Mouse (Mus musculus): ENCODE results near the gene Aox3.

Gene Aox3

DNA sequence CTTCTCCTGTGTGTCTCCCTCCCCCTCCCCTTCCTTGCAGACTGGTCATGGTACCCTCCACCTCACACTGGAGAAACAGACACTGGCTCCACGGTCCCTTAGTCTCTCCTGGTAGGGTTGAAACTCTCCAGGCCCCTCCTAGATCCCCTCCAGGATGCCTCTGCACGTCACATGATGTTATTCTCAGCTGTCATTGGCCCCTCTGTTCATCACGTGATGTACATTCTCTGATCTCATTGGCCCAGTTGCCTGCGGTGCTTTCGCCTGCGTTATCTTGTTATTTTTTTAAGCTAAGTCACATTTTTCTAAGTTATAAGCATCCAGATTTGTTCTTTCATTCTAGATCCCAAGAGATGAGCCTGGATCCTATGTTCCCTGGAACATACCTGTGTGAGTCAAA is 7.2 kb upstream of the Aox3 start:
- DNase-seq (ENCODE audit: low spot score), result no peak

DNA sequence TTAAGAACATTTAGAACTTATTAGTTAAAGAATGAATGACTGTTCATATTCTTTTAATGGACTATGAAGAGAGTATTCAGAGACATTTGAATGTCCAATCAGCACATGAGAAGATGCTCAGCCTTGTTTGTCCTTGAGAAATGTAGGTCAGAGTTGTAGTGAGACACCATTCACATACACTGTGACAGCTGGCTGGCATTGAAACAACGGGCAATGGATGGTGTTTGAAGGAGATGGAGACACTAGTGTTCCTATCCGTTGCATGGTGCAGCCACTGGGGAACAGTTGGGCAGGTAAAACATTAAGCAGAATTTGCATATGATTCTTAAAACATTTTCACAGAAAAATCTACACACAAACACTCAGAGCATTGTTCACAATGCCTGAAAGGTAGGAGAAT is 5.9 kb upstream of the Aox3 start:
- no peak for DNase-seq (ENCODE audit: low spot score)

DNA sequence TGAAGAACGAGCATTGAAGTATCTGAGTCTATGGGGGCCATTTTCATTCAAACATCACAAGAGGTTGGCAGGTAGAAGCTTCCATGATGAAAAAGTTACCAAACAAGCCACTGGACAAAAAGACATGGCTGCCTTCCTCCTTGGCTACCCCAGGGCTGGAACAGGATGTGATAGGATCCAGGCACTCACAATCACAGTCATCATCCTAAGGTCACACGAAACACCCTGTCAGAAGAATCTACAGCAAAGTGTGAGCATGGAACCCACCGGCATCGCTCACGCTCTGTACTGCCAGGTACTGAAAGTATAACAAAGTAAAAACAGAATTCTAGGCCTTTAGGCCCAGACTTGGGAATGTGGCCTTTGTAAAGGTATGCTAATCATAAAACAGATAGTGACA is 2.7 kb upstream of the Aox3 start:
- no peak for DNase-seq (ENCODE audit: low spot score)

DNA sequence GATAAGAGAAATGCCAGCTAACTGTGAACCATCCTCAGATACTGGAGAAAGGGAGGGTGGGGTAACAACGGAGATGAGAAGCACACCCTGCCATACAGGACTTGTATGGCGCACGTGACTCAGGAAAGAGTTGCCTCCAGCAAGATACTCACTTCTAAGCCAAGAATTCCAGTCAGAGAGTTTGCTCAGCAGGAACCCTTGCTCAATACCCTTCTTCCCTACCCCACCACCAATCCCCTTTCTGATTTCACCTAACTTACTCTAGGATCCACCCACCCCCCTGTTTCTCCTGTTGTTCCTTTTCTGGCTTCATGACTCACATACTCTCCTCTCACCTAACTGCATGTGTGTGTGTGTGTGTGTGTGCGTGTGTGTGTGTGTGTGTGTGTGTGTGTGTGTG is 1.6 kb upstream of the Aox3 start:
- DNase-seq (ENCODE audit: low spot score), result no peak

DNA sequence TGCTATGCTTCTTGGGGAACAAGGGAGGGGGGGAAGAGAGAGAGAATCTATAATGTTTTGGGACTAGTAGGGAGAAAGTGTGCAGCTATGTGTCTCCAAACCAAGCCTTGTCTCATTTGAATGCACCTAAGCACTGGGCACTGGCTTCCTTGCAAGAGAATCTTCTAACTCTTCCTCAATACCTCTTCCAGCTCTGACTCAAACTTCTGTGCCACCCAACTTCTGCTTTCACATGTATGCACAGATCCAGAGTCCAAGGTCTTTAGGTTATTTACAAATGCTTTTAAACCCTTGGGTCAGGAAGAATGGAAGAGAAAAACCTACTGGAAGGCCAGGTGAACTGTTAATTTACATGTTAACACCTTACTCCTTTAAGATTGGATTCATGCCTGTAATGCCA is 511 bp downstream of the Aox3 start:
- no peak for DNase-seq (ENCODE audit: low spot score)

DNA sequence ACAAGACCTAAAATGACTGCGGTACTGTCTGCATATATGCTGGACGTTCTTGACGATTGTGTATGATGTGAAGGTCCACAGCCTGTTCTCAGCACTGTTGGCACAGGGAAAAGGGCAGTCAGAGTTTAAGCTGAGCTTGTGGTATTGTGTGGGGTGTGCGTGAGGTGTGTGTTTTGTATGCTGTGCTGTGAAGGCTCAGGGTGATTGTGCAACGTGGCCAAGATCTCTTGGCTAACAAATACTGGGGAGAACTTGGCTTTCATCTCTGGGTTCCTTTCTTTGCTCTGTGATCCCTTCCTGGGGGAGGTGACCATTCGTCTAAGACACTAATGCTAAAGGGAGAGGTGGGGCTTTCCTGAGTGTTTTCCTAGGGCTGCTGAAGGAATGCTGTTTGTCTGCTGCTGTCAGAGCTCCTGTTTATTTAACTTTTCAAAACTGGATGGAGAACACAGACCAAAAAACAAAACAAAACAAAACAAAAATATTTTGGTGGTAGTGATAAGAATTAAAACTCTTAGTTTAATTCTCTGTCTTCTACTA is 1.2 kb downstream of the Aox3 start:
- DNase-seq (ENCODE audit: low spot score), result no peak

DNA sequence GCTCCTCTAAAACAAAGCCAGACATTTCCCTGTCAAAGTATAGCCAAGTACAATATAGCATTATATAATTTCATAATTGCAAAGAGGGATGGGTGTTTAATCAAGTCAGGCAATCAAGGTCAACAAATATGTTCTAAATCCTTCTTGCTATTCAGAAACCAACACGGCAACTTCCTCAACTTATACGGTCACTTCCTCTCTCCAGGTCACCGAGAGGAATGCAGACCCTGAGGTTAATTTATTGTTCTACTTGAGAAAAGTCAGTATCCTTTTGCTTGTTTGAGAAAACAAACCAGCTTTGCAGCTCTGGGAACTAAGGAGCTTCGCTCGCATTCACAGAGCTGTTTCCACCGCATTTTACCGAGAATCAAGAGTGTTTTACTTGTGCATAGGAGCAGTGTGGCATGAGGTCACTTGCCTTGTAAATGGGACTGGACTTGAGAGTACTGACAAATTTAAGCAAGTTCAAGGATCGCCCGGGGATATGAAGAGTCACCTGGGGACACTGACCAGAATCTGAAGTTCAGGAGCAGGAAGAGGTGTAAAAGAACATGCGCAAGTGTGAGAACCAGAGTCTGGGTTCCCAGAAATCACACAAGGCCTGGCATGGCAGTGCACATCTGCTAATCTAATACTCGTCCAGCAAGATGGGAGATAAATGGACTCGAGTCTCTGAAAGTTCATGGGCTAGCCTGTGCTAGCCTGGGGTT is 1.9 kb downstream of the Aox3 start:
- DNase-seq (ENCODE audit: low spot score), result no peak

DNA sequence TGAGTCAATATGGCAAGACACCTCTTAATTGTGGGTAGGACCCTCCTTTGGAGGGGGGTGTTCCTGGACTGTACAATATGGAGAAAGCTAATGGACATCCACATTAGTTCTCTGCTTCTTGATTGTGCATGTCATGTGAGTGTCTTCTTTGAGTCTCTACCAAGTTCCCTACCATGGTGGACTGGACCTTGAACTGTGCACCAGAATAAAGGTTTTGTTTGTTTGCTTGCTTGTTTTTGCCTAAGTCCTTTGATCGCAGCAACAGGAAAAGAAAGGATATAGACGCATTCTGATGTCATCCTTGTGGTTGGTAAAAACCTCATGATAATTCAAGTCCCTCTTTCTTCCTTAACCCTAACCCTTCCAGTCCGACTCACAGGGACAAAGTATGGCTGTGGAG is 5.3 kb downstream of the Aox3 start:
- no peak for DNase-seq (ENCODE audit: low spot score)

DNA sequence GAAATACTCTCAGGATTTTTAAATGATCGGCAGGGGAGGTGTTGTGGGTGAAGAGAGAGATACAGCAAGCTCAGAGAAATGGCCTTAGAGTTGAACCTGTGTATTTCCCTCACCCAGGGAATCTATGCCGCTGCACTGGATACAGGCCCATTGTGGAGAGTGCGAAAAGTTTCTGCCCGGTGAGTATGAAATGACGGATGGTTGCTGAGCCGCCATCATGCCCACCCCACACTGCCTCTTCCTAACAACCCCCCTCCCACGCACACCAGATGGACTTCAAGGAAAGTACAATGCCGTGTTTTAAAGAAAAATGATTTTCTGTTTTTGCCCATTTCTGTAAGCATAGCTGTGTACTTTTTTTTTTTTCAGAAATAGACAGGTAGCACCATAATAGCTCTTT is 12.0 kb downstream of the Aox3 start:
- DNase-seq (ENCODE audit: low spot score), result no peak

DNA sequence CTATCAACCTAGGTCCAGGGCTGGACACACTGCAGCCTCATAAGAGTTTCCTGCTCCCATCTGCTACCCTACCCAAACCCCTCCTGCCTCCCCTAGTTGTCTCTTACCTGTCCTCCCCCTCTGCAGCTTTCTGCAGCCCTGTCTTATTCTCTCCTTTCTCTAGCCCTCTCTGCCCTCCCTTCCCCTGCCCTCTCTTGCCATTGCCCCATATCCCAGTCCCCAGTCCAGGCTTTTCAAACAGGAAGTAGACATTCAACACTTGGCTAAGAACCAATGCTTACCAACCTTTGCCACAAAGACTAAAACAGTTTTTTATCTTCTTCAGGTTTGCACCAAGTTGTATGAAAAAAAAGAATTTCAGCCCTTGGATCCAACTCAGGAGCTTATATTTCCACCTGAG is 25.0 kb downstream of the Aox3 start:
- no peak for DNase-seq (ENCODE audit: low spot score)

DNA sequence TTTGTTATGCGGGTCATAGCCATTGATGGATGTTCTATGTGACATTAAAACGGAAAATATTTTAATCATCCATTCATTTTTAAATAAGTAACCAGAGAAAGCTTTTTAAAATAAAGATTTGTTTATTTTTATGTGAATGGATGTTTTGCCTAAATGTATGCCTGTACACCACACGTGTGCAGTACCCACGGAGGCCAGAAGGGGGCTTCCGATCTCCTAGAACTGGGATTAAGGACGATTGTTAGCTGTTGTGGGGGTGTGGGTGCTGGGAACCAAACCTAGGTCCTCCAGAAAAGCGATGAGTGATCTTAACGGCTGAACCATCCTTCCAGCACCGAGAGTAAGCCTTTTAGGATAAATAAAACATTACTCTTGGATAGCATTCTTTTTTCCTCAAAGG is 26.1 kb downstream of the Aox3 start:
- DNase-seq (ENCODE audit: low spot score), result no peak

DNA sequence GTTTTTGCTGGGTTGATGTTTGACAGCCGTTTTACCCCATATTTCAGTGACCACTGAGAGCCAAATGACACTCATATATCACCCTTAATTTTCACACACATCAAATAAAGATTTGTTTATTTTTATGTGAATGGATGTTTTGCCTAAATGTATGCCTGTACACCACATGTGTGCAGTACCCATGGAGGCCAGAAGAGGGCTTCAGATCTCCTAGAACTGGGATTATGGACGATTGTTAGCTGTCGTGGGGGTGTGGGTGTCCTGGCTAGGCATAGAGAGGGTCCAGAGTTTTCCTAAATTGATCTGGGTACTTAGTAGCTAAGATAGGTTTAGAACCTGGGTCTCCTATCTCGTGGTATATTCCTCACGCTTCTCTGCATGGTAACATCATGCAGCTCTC is 27.7 kb downstream of the Aox3 start:
- DNase-seq (ENCODE audit: low spot score), result no peak

DNA sequence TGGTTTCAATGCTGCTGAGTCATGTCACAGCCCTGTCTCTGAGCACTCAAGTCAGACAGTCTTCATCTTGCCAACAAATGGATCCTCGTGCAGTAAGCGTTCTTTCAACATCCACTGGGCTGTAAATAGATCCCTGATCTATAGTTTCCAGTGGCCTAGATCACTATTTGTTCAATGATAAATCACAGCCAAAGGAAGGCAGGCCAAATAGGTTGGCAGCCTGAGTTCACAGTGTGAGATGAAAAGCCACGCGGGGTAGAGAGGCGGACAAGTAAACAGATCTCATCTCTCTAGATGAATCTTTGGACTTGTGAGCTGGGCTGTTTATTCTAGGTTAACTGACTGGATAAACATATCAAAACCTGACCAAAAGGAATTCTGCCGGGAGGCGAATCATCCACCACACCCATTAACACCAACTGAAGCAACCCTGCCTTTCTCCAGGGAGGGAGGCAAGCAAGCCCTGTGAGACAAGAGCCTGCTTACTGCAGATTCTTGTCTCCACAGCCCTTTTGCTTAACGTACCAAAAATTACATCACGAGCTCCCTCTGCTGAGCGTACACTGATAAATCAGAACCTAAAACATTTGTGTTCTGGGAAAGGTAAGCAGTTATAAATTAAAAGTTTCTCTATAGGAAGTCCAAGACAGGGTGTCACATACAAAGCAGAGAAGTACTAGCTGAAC is 31.6 kb downstream of the Aox3 start:
- DNase-seq (ENCODE audit: low spot score), result peak; percentile 32

DNA sequence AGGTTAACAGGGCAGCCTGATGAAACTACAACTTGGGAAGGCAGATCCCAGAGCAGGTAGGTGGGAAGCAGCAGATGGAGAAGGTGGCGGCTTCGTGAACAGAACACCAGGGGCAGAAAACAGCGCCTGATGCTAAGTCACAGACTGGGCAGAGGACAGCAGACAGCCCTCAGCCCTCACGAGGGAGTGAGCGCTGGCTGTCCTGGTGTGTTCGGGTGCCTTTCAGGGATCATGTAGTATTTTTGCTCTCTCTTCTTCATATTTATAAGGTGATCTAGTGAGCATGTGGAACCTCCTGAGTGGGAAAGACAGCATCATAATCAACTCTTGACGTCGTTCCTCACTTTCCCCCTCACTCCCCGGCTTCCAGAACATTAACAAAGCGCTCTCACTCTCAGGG is 33.1 kb downstream of the Aox3 start:
- DNase-seq (ENCODE audit: low spot score), result no peak

DNA sequence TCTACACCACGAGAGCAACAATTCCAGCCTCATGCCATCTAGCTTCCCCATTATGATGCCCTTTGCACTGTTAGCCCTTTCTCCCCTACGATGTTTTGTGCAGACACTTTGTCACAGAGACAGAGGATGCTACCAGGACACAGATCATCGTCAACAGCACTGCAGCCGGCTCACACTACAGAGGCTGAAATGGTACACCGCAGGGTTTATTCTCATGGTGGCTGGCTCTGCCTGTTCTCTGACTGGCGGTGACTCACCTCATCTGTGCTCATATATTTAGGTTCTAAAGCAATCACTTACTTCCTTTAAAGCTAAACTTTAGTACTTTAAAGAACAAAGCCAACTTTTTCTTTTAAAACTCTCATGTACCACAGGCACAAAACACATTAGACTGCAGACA is 34.8 kb downstream of the Aox3 start:
- no peak for DNase-seq (ENCODE audit: low spot score)

DNA sequence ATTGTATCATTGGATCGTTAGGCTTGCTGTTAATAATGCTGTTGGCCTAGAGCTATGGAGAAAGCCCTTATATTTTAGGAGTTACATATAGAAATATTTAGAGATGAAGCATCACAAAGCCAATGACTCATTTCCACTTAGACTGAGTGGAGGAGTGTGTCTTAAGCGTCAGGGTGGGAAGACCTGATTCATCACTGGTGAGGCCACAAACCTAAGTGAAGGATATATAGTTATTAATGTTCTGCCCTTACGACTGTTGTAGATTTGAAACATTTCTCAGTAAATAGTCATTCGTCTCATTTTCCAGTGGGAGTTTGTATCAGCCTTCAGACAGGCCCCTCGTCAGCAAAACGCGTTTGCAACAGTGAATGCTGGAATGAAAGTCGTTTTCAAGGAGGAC is 39.3 kb downstream of the Aox3 start:
- DNase-seq (ENCODE audit: low spot score), result no peak

DNA sequence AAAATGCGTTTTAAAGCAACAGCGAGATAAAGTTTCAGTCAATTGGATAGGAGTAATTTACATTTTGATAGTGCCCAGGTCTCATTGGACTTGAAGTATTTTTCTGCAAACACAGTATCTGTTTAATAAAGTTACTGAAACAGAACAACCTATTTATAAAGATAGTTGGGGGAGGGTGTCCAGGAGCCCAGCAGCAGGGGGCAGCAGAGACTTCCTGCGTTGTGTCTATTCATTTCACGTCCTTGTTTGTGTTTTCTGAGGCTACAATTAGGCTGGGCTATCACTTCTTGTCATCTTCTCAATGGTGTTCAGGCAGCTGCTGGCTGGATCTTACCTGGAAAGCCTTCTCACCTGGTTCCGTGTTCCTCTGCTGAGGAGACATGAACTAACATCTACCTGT is 43.8 kb downstream of the Aox3 start:
- DNase-seq (ENCODE audit: low spot score), result peak; percentile 35

DNA sequence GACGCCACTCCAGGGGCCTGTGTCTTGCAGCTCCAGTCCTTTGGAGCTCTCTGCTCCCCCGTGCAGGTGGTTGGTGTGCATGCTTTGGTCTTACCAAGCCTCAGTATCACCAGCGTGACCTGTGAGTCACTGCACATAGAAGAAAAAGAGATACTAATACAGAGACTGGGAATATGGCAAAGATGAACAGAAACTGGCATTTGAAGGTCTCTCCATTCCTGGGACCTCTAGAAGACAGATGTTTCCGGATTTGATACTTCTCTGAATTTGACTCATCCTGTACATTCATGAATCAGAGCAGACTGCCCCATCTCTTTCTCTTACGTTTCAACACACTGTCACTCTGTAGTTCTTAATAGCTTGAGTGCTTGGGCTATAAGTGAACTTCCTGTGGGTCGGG is 57.0 kb downstream of the Aox3 start:
- DNase-seq (ENCODE audit: low spot score), result no peak

DNA sequence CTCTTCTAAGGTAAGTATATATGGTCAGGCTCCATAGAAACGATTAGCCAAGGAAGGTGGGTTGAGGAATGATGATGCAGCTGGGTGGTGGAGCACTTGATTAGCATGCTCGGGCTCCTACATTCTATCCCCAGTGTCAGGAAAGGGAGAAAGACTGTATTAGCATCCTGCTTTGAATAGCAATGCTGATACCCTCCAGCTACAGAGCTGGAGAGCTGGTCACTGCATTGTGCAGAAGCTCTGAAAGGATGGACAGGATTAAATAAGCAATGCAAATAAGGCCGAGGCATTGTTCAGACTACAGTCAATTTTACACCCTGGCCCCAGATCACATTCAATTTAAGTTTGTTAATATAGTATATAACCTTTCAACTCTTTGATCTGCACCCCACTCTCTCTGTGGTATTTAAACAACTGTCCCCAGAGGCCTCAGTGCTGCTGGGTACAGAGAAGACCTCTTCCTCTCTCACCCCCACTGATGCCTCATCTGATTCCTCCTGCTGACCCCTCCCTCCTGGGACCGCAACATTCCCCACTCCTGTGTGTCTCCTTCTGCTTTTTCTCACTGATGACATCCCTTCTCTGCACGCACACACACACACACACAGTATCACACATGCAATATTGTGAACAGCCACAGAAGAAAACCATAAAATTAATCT is 75.7 kb downstream of the Aox3 start:
- DNase-seq (ENCODE audit: low spot score), result no peak

DNA sequence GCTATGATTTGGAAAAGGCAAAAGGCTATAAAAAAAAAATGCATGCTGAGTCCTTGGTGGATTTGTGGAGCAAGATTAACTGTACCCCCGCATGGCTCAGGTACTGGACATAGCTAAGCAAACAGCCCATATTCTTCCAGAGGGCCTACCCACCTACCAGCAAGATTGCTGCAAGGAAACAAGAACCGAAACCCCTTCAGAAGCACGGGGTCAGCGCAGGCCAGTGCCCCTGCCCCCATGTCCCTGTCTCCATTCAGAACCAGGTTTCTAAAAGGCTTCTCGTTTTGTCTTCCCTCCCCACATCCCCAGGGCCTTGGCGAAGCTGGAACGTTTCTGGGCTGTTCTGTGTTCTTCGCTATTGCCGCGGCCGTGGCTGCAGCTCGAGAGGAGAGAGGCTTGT is 81.4 kb downstream of the Aox3 start:
- DNase-seq (ENCODE audit: low spot score), result no peak

DNA sequence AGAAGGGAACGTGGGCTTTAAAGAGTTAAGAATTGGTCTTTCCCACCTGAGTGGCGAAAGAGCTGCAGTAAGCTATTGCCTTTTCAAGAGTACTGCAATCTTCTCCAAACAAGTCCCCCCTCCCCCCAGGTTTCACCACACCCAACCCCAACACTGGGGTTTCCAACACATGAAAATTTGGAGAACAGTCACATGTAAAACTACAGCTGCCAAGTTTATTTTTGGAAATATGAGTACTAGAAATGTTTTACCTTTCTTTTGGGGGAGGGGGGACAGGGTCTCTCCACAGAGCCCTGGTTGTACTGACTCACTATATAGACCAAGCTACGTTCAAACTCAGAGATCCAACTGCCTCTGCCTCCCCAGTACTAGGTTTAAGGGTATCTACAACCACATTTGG is 82.1 kb downstream of the Aox3 start:
- no peak for DNase-seq (ENCODE audit: low spot score)

DNA sequence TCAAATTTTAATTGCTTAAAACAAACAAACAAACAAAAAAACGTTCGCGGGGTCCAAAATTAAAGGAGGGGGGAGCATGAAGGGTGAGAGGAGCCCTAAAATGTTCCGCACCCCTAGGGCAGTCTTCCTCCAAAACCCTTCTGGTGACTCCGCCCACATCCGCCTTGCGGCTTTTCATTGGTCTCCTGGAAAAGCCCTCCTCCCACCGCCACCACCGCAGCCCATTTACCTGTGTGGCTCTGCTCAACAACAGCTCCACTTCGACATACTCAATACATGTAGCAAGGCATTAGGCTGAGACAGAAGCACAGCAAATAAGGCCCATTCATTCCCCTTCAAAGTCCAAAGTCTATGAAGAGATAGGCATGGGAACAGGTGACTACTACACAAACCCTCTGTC is 82.6 kb downstream of the Aox3 start:
- no peak for DNase-seq (ENCODE audit: low spot score)

DNA sequence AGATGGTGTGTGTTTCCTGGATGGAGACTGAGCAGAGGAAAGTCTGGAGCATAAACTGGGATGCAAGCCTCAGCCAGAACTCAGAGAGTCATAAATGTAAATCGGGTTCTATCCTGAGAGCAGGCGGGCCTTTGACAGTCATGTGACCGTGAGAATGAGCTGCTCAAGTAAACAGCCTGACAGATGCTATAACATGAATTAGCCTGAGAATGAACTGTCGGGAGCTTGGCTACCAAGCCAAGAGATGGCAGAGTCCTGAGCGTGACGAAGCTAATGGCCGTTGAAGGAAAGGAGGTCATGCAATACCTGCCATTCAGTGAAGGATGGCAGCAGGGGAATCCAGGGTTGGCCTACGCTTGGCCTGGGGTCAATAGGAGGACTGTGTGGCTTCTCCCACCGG is 84.1 kb downstream of the Aox3 start:
- DNase-seq (ENCODE audit: low spot score), result no peak
